Mouse (Mus musculus): Measurements from ENCODE around the gene Aplnr.

Gene Aplnr

DNA sequence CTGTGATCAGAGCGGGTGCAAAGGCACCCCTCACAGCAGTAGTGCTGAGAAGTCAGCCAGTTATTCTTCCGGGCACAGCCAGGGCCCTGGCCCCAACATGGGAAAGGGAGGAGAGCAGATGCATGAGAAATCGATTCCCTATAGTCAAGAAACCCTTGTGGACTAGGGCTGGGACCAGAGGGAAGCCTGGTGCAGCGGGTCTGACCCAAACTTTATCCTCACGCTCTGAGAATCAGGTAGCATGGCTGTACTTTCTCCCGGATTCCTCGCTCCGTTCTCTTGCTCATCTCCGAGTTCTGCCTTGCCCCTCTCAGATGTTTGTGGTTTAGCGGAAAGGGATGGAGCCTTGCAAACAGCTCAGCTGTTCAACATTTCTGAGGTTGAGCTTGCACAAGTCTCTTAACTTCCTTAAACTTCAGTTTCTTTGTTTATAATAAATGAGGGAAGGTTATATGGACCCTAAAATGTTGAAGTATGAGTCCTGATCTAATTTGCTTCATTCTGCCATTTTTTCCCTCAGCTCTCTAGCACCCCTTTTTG lies 1.6 kb downstream of the Aplnr start:
- no peak for DNase-seq

DNA sequence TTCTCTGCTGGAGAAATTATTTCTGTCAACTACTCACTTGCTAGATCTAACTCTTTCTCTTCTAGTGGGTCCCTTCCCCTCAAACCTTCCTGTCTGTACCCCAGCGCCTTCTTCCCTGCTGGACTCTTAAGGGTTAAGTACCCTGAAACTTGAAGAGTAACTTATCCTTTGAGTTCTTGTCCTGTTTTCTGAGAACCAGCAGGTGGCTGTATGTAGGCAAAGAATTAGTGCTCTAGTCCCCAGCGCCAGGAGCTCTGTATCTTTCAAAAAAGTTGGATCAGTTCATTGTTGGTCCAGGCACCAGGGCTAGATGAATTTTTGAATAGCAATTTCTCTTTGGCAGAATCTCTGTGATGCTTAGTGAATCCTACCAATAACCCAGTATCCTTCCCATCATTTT lies 2.1 kb downstream of the Aplnr start:
- no peak for DNase-seq

DNA sequence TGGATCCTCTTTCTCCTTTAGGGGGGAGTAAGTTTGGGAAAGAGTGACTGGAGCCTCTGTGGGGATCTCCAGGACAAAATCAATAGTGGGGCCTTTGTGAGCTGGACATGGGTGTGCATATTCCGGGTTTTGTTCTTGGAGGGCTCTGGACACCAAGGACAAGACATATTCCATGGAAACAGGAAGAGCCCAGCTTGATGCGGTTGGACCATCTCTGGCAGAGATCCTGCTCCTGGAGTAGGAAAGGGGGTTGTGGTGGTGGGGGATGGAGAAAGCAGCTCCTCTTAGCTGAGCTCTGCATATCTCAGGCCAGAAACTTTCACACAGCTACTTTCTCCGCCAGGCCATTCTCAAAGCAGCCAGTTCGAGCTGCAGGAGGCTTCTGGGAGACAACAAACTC lies 3.4 kb downstream of the Aplnr start:
- DNase-seq, result no peak

DNA sequence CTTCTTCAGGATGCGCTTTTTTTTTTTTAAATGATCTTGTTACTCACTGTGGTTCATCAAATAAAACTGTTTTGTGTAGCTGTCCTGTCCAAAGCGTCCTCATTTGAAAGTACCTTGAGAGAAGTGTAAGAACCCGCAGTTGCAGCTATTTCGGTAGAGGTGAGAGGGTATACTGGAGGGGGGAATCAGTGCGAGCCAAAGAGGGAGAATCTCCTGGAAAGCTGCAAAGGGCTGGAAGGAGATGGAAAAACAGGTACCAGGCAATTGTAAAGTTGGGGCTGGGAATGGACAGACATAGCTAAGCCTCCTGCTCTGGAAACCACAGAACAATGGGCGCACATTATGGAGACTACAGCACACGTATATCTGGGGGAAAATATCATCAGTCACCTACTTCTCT lies 3.8 kb downstream of the Aplnr start:
- no peak for DNase-seq

DNA sequence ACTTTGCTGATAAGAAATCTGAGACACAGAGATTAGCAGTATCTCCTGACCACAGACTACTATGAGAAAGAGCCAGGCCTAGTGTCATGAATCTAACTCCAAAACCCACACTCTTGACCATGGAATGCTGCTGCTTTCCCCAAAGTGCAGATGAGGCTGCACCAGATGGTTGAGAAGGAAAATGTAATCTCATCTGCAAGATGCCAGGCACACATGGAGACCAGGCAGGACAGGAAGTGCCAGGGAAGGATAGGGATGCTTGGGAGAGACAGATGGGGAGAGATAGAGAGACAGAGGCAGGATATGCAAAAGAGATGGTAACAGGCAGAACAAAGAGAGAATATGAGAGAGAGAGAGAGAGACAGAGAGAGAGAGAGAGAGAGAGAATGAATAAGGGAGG lies 4.8 kb downstream of the Aplnr start:
- no peak for DNase-seq

DNA sequence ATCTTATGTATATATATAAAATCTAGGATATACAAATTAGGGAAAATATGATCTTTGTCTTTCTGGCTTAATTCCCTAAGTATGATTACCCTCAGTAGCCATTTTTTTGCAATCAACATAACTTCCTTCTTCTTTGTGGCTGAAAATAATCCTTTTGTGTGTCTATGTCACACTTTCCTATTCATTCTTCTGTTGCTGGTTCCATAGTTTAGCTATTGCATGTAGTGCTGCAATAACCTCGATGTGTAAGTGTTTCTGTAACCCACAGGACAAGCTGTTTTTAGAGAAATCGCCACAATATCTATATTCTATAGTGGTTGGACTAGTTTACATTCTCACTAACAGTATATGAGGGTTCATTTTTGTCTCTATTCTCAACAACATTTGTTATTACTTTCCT lies 8.9 kb downstream of the Aplnr start:
- DNase-seq, result no peak

DNA sequence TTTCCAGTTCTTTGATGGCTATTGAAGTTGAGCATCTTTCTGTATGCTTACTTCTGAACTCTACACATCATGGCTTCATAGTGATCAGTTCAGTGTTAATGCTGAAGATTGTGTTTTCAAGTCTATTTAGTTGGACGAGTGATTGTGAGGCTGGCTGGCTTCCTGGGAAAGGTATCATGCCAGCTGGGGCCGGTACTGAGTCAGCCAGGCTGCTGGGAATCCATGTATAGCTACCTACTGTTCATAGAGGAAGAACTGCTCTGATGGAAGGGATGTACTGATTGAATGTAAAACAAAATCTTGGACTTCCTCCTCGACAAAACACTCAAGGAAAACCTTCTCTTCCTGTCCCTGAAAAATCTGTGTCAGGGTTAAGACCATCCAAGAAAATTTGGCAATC lies 9.3 kb downstream of the Aplnr start:
- DNase-seq, result no peak

DNA sequence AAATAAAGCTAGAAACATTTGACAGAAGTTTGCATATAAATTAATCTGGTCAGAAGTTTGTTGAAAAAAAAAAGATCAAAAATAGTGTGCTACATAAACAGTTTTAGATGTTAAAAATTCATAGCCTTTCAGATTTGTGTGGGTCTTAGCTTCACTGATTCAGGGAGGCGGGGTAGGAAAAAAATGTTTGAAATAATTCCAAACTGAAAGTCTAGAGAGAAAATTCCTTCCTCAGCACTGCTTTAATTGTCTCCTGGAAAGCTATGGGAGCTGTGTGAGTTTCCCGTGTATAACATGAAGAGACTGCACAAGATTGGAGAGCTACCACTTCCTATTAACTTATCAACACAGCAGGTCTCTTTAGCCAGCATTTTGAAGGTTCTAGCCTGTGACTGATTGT lies 11.5 kb downstream of the Aplnr start:
- no peak for DNase-seq

DNA sequence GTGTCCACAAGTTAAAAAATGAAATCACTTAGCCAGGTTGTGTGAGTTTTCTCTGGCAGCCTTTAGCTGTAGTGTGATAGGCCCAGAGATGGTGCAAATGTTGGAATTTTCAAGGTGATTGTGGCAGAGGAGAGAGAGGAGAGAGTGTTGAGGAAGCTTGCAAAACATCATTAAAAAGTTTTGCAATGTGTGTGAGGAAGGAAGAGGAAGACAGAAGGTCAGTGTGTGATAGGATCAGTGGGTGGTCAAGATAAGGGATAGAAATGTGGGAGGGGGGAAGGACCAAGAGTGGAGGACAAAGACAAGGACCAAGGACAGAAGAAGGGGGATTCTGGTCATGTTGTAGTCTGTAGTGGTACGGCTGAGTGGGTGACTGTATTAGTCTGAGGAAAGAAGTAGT lies 14.3 kb downstream of the Aplnr start:
- no peak for DNase-seq

DNA sequence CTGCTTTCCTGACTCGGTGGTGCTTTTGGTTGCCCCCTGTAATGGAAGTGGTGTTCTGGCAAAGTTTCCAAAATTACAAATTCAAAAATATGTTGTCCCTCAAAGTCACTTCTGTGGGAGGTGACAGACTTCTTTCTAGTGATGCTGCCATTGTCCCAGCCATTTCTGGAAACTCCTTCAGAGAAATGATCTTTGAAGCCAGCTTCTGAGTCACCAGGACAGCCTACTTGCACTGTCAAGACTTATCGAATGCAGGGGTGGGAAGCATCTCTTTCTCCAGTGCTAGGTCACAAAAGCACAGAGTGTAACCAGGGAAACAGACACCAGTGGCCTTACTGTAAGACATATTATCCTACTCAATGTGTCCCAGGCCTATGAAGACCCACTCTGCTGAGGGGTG lies 15.2 kb downstream of the Aplnr start:
- DNase-seq, result no peak

DNA sequence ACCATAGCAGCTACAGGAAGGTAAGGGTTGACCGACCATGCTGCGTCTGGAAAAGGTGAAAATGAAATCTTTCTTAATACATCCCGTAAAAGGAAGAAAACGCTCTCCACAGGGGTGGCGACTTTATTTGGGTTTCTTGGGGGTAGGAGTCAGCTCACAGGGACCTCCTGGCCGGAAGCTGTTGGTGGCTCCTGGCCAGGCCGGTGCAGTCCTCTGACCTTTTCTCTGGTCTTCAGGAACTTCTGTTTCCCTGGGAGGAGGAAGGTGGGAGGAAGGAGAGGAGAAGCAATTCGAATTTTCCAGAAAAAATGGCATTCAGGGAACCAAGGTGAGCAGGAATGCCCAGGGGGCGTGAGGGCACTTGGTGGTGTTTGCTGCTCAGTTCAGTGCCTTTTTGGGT lies 19.3 kb downstream of the Aplnr start:
- DNase-seq, result no peak

DNA sequence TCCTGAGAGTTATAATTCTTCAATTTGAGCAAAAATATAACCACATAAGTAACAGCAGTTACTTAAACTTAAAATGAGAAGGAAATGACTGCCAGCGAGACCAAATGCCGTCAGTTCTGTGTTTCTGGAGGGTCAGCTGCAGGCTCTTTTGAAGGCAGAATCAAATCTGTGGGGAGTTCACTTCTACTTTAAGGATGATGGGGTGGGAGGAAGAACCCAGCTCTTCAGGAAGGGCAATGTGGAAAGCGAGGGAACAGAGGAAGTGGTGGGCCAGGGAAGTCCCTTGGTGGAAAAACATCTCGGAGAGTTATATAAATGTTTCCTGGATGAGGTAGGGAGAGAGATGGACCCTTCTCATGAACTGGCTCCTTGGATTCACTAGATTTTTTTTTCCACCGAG lies 20.1 kb downstream of the Aplnr start:
- no peak for DNase-seq

DNA sequence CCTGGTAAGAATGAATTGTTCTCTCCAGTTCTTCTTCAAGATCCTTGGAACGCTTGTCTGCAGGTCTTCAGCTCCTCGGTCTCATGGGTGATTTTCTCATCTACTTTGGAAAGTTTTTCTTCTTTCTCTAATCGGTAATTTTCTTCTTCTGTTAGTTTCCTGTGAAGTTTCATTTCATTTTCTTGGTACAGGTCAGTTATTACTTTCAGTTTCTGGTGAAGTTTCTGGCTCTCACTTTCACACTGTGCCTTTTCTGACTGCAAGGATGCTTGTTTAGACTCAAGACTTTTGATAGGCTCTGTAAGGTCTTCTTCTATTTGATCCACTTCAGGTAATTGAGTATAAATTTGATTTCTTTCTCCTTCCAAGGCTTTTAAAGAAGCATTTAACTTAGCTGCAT lies 21.4 kb downstream of the Aplnr start:
- no peak for DNase-seq

DNA sequence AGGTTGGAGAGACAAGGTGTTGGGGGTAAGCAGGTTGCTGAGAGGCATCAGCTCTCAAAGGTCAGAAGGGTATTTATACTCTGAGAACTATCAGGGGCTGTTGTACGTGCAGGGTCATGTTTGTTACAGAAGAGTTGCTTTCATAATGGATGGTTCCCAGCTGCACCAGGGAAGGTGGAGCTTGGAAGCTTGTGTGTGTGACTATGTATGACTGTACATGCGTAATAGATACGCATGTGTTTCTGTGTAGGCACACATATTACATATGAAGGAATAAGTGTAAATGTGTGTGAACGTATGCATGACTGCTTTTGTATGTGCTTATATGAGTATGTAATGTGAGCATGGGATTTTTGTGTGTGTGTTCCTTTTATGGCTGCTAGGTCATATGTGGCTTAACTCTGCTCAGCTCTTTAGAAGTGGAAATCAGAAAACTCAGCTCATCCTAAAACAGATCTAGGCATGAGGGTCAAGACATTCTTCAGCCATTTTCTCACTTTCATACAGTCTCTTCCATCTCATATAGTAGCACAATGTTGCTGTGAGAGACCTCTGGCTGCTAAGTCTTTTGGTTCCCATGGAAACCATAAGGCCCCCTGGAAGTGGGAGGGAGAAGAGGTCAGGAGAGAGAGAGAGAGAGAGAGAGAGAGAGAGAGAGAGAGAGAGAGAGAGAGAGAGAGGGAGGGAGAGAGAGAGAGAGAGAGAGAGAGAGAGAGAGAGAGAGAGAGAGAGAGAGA lies 25.0 kb downstream of the Aplnr start:
- no peak for DNase-seq

DNA sequence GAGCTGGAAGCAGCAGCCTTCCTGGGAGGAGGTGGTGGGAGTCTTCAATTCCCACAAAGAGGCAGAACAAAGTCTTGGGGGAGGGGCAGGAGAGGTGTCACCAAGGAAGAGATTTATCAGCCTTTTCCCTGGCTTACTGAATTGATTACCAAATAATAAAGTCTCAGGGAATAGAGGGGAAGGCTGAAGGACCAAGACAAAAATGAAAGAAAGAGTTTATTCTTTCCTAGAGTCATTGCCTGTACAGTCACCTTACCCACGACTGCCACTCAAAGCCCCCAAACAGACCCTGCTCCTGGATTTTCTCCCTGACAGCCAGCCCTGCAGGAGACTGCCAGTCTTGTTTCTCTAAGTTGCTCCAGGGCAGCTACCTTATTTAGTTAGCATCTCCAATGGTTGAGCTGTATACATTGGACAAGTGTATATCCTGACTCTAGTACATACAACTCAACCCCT lies 25.6 kb downstream of the Aplnr start:
- no peak for DNase-seq

DNA sequence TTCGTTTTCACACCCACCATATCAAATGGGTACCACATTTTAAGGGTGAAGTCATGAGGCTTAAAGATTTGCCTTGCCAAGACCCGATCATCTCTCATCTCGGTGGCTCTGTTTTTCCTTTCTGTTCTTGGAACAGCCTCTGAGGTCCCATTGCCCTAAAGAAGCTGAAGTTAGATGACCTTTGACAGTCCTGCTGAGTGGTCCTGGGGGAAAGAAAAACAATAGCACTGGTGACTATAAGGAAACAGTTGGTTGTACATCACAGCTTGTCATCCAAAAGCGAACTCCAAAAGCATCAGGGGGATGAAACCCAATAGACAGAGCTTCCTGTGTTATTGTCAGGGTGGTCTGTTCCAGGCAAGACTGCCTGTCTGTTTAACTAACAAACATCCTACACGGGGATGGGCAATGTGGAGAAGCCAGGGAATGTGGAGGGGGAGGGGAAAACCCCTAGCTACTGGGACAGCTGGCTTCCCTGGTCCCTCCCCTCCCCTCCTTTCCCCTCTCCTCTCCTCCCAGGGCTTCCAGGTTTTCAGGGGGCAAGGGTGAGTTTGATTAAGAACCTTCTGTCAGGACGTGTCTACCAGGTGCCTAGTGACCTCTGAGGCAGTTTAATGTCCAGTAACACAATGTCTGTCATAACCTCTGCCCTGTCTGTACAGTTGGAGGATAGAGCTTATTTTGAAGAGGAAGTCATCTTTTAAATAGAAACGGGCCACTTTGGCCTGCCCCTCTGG lies 27.5 kb downstream of the Aplnr start:
- DNase-seq, result no peak

DNA sequence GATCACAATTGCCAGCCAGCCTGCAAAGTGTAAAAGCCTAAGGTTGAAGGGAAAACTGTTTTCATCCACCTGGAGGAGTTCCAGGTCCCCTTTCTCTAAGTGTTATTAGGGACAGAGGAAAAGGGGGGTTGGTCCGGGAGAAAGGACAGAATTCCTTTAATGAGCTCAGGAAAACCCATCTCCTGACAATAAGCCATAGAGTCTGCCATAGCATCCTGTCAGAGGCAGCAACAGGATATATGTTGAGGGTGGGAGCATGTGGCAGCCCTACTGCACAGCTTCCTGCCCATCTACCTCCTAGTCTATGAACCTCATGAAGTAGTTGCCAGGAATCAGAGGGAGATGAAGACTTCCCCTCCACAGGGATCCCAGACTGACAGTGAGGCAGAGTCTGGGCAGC lies 31.6 kb downstream of the Aplnr start:
- no peak for DNase-seq

DNA sequence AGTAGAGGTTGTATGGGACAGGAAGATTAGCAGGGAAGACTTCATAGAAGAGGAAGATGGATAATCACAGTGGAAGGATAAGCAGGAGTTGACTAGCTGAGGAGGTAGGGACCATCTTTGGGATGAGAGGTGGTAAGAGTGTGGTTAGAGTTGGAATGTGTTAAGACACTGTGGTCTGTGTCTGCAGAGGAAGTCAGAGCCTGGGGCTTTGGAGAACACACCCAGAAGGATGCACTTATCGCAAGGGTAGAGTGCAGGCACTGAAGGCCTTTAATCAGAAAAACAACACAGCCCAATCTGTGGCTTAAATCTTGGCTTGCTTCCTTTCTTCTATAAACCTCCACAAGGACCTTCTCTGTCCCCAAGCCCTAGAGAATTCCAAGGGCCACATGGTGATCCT lies 32.3 kb downstream of the Aplnr start:
- DNase-seq, result no peak

DNA sequence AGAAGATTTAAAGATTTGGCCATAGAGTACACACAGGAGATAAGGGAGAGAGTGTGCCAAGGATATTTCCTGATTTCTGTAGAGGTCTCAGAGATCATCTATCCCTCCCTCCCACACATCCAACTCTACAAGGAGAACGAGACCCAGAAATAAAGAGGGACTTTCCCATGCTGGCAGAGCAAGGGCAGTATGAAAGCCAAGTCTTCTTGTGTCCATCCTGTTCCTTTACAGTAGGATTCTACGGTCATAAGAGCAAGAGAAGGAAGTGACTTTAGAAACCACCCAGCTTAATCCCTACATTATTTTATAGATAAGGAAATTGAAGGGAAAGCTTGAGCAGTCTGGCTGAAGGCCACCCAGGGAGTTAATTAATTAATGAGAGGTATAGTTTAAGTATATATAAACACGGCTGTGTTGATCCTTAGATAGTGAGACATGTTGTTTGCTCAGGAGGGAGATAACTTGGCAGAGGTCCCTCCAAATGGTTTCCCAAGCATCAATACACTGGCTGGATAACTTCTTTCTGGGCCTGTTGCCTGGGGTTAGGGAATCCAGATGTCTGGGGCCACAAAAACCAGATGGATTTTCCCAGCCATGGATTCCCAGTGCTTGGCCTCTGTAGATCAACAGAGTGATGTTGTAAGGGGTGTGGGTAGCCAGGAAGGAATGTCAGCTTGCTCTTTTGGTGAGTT lies 36.2 kb downstream of the Aplnr start:
- DNase-seq, result no peak

DNA sequence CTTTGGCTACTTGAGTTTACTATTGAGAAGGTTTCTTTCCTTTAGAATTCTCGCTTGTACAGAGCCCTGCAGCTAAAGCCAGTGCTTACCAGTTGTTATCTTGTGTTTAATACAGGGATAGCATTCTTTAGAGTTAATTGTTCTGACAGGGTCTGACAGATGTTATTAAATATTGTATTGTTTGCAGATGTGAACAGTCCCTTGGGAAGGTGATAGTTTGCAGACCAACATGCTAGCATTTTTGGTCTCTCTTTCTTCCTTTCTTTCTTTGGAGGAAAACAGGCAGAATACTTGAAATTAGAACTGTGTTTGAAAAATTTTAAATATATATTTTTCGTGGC lies 36.7 kb downstream of the Aplnr start:
- DNase-seq, result no peak

DNA sequence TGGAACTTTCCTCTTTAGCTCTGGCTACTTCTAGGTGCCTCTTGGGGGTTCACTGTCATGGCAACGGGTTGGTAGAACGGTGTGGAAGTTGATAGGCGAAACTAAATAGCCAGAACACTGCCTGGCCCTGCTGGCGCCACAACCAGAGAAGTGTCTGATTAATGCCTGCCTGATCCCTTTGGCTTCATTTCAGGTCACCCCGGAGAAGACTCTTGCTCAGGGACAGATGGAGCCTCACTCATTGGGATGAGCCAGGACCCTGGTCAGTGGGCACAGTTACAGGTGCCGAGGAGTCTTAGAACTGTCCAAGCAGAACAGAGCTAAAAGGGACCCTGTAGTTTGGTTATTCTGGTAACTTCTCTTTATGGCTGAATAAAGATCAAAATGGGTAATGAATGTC lies 37.5 kb downstream of the Aplnr start:
- no peak for DNase-seq

DNA sequence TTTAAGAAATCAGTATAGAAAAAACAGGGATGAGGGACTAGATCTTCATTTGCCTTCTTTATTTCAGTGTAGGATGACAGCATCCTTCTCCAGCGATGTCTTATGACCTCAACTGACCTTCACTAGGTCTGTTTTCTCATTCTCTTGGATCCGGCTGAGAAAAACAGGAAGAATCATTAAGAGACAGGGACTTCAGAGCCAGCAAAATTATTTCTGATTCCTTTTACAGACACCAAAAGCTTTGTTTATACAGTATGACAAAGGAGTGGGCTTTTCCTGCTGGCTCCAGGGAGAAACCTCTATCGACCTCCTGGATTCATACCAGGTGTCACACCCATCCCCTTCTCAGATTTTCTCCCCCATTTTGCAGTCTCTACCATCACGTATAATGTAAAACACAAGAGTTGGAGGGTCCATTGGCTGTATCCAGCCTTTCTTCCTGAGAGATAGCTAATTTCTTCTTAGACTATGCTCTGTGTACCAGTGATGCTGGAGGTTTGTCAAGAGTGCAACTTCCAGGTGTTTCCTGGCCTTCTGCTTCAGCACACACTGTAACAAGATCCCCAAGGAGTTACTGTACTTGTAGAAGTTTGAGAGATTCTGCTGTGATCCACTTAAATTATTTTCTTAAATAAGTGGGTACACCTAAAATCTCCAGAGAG lies 42.2 kb downstream of the Aplnr start:
- no peak for DNase-seq

DNA sequence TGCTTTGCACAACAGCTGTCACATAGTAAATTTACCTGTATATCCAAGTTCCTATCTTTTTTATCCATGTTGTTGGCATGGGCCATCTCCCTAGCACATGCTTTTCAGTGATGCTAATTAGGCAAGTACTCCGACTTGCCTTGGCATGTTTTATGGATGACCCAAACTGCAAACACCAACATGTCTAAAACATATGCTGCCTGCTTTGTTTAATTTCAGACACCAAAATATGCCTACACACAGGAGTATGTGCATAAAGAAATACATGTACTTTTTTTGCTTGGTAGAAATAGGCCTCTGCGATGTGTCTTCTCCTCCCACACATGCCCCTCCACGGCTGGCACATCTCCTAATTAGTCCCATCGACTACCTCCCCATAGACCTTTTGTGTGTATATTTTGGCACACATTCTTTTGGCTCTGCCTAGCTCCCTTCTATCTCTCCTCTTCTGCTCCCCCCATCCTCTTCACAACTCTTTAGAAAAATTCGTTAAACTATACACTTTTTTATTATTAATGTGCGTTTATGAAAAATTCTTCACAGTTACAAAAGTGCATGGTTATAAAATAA lies 51.6 kb downstream of the Aplnr start:
- DNase-seq, result no peak

All from thymus, adult 18-20 months (tissue).